Mouse (Mus musculus): Measurements from ENCODE around the gene Cdk5r2. TPM values are rescaled to one million over a fixed set of nuclear protein-coding genes. Genes with fewer than 3 reads are reported as not detected.

Cdk5r2 gene
- total and polyA plus RNA-seq, 3 experiments = 0.04 to 0.24 TPM; not detected in 1

GRCm38 (mm10) chr1:74902191-74902590 lies 47.5 kb downstream of the Cdk5r2 start:
- H3K9me3 ChIP-seq (replicated peaks; ENCODE audit: low read length) = no peaks in the 10 kb centered on the region
- H3K9ac ChIP-seq (ENCODE audit: insufficient read depth, low read depth) = no peak overlapping the region
- no peaks in the 10 kb centered on the region for H3K36me3 ChIP-seq (replicated peaks in 1 of 2; ENCODE audit: control insufficient read depth in 1 of 2, insufficient read depth in 1 of 2, low read length in 1 of 2)
- dilution Hi-C loops (cut with MboI; ENCODE audit: extremely low pct_ligation_motif_present, extremely low pct_unique_long_range_greater_than_20kb, low sequenced_read_pairs) (no loop called here), in situ Hi-C loops (cut with MboI; ENCODE audit: low pct_ligation_motif_present, low pct_unique_long_range_greater_than_20kb, low sequenced_read_pairs) (no loop called here)
- no peak for DNase-seq (ENCODE audit: extremely low read depth)
- H3K79me2 ChIP-seq (replicated peaks; ENCODE audit: control insufficient read depth, extremely low read depth, insufficient read depth, poor library complexity, severe bottlenecking) = no peaks in the 10 kb centered on the region
- no peak overlapping the region for H3K4me3 ChIP-seq (replicated peaks in 1 of 3; ENCODE audit: low read depth in 2 of 3, low read length in 2 of 3, poor library complexity in 1 of 3)
- no peak overlapping the region for H3K4me2 ChIP-seq (ENCODE audit: insufficient read depth, low read depth, poor library complexity, severe bottlenecking)
- peaks cover 25 to 46% of the 10 kb centered on the region in 2 experiments for H3K4me1 ChIP-seq (ENCODE audit: control insufficient read depth in 1 of 2, insufficient read depth in 2 of 2)
- no peak for TF ChIP-seq KAT2A (IDR thresholded peaks at IDR 0.05; ENCODE audit: insufficient replicate concordance, low read length)
- no peak for TF ChIP-seq GABPA (IDR thresholded peaks at IDR 0.05; ENCODE audit: insufficient replicate concordance, low read depth, low read length)
- TF ChIP-seq MAZ (IDR thresholded peaks at IDR 0.05; ENCODE audit: low read depth, low read length) = no peak
- no peak for TF ChIP-seq E2F4 (IDR thresholded peaks at IDR 0.05; ENCODE audit: insufficient replicate concordance, low read depth, low read length)
- no peak for TF ChIP-seq TBP (conservative IDR thresholded peaks at IDR 0.05; ENCODE audit: low read depth, low read length)
- no peak for TF ChIP-seq ELF1 (IDR thresholded peaks at IDR 0.05; ENCODE audit: low read depth, low read length)
- TF ChIP-seq ETS1 (conservative IDR thresholded peaks at IDR 0.05; ENCODE audit: low read depth, low read length) = no peak
- no peak for TF ChIP-seq PAX5 (IDR thresholded peaks at IDR 0.05; ENCODE audit: low read length)
- no peak for TF ChIP-seq USF1 (IDR thresholded peaks at IDR 0.05; ENCODE audit: low read depth, low read length)
- no peak for TF ChIP-seq SIN3A (IDR thresholded peaks at IDR 0.05; ENCODE audit: low read length)
- TF ChIP-seq RCOR1 (conservative IDR thresholded peaks at IDR 0.05; ENCODE audit: low read depth, low read length) = no peak
- TF ChIP-seq IRF4 (IDR thresholded peaks at IDR 0.05; ENCODE audit: low read depth, low read length) = no peak
- TF ChIP-seq USF2 (conservative IDR thresholded peaks at IDR 0.05; ENCODE audit: low read depth, low read length) = no peak
- no peak for TF ChIP-seq MYC (IDR thresholded peaks at IDR 0.05; ENCODE audit: low read depth, low read length)
- no peak overlapping the region for H3K27ac ChIP-seq (ENCODE audit: insufficient read depth, low read depth)
- H3K27me3 ChIP-seq (replicated peaks) = peaks cover 73% of the 10 kb centered on the region

Other genes starting within 250 kb of the Cdk5r2 start
- 21.8 and 29.3 TPM in 2 replicates for gene Ttll4, start 193.2 kb upstream of the Cdk5r2 start, total RNA-seq (2012; rRNA removed)
- 23.6 and 24.9 TPM in 2 replicates for gene Ttll4, start 193.2 kb upstream of the Cdk5r2 start, total RNA-seq (2014; rRNA removed)
- gene Ttll4, start 193.2 kb upstream of the Cdk5r2 start, polyA plus RNA-seq (2012; ENCODE audit: insufficient read length, low read depth) = 72.0 and 85.8 TPM in 2 replicates
- not detected in 2 replicates for gene Cyp27a1, start 141.4 kb upstream of the Cdk5r2 start, total RNA-seq (2012; rRNA removed)
- gene Cyp27a1, start 141.4 kb upstream of the Cdk5r2 start, total RNA-seq (2014; rRNA removed) = not detected in 2 replicates
- gene Cyp27a1, start 141.4 kb upstream of the Cdk5r2 start, polyA plus RNA-seq (2012; ENCODE audit: insufficient read length, low read depth) = not detected in 2 replicates
- gene Prkag3, start 105.7 kb upstream of the Cdk5r2 start, total RNA-seq (2012; rRNA removed) = 0.08 and 0.13 TPM in 2 replicates
- 0.09 TPM in 1 of 2 replicates, not detected in the other for gene Prkag3, start 105.7 kb upstream of the Cdk5r2 start, total RNA-seq (2014; rRNA removed)
- gene Prkag3, start 105.7 kb upstream of the Cdk5r2 start, polyA plus RNA-seq (2012; ENCODE audit: insufficient read length, low read depth) = 0.12 TPM in 1 of 2 replicates, not detected in the other
- 3.4 and 3.5 TPM in 2 replicates for gene Wnt6, start 83.0 kb upstream of the Cdk5r2 start, total RNA-seq (2012; rRNA removed)
- 0.67 and 0.89 TPM in 2 replicates for gene Wnt6, start 83.0 kb upstream of the Cdk5r2 start, total RNA-seq (2014; rRNA removed)
- gene Wnt6, start 83.0 kb upstream of the Cdk5r2 start, polyA plus RNA-seq (2012; ENCODE audit: insufficient read length, low read depth) = 1.6 and 1.7 TPM in 2 replicates
- gene Wnt10a, start 63.4 kb upstream of the Cdk5r2 start, total RNA-seq (2012; rRNA removed) = 126 and 184 TPM in 2 replicates
- gene Wnt10a, start 63.4 kb upstream of the Cdk5r2 start, total RNA-seq (2014; rRNA removed) = 142 and 155 TPM in 2 replicates
- gene Wnt10a, start 63.4 kb upstream of the Cdk5r2 start, polyA plus RNA-seq (2012; ENCODE audit: insufficient read length, low read depth) = 170 and 187 TPM in 2 replicates
- gene Fev, start 30.5 kb downstream of the Cdk5r2 start, total RNA-seq (2012; rRNA removed) = not detected in 2 replicates
- gene Fev, start 30.5 kb downstream of the Cdk5r2 start, total RNA-seq (2014; rRNA removed) = not detected in 2 replicates
- not detected in 2 replicates for gene Fev, start 30.5 kb downstream of the Cdk5r2 start, polyA plus RNA-seq (2012; ENCODE audit: insufficient read length, low read depth)
- gene Cryba2, start 38.2 kb downstream of the Cdk5r2 start, total RNA-seq (2012; rRNA removed) = 0.55 TPM in 1 of 2 replicates, not detected in the other
- gene Cryba2, start 38.2 kb downstream of the Cdk5r2 start, total RNA-seq (2014; rRNA removed) = not detected in 2 replicates
- 0.30 and 0.78 TPM in 2 replicates for gene Cryba2, start 38.2 kb downstream of the Cdk5r2 start, polyA plus RNA-seq (2012; ENCODE audit: insufficient read length, low read depth)
- not detected in 2 replicates for gene Cfap65, start 80.7 kb downstream of the Cdk5r2 start, total RNA-seq (2012; rRNA removed)
- 0.04 TPM in 1 of 2 replicates, not detected in the other for gene Cfap65, start 80.7 kb downstream of the Cdk5r2 start, total RNA-seq (2014; rRNA removed)
- not detected in 2 replicates for gene Cfap65, start 80.7 kb downstream of the Cdk5r2 start, polyA plus RNA-seq (2012; ENCODE audit: insufficient read length, low read depth)
- not detected in 2 replicates for gene Ihh, start 96.7 kb downstream of the Cdk5r2 start, total RNA-seq (2012; rRNA removed)
- gene Ihh, start 96.7 kb downstream of the Cdk5r2 start, total RNA-seq (2014; rRNA removed) = not detected in 2 replicates
- gene Ihh, start 96.7 kb downstream of the Cdk5r2 start, polyA plus RNA-seq (2012; ENCODE audit: insufficient read length, low read depth) = not detected in 2 replicates